Mouse (Mus musculus) CH12.LX (cell line): Measurements from ENCODE around the gene Dync1i1. TPM values are rescaled to one million over a fixed set of nuclear protein-coding genes. Genes with fewer than 3 reads are reported as not detected.

Source experiments
- DNase-seq: peaks from one replicate; pipeline ENCODE4 v3.0.0-alpha.2; 2013; ENCODE audit errors: extremely low read depth
- H3K27ac ChIP-seq: 2 replicates; pipeline ENCODE4 v1.5.1; 2012; ENCODE audit warnings: low read depth, mild to moderate bottlenecking, control low read depth, moderate library complexity; ENCODE audit not compliant: insufficient read depth
- H3K27me3 ChIP-seq: replicated peaks from 2 replicates; pipeline ENCODE3; 2012; ENCODE audit warnings: inconsistent platforms
- H3K36me3 ChIP-seq, 2 experiments: replicated peaks in 1 of 2; 2 replicates each; pipeline versions ENCODE3 to v1.6.1; 2012; ENCODE audit warnings: inconsistent platforms in 1 of 2, low read length in 1 of 2, mild to moderate bottlenecking in 1 of 2, mixed read lengths in 1 of 2, moderate library complexity in 1 of 2; ENCODE audit not compliant: control insufficient read depth in 1 of 2, insufficient read depth in 1 of 2
- H3K4me1 ChIP-seq, 2 experiments: 2 replicates each; pipeline ENCODE4 v1.6.1; 2012; ENCODE audit warnings: inconsistent platforms in 1 of 2, moderate library complexity in 1 of 2; ENCODE audit not compliant: insufficient read depth in 2 of 2, control insufficient read depth in 1 of 2
- H3K4me2 ChIP-seq: 2 replicates; pipeline ENCODE4 v1.6.1; 2012; ENCODE audit warnings: low read depth, mild to moderate bottlenecking, control low read depth; ENCODE audit not compliant: poor library complexity, insufficient read depth, severe bottlenecking
- H3K4me3 ChIP-seq, 3 experiments: fragments of 150-350 bp in 1 of 3; sonication (generic) in 1 of 3; replicated peaks in 1 of 3; 2 replicates each; pipeline versions ENCODE3 to v1.5.1; 2011 to 2012; ENCODE audit warnings: low read depth in 2 of 3, low read length in 2 of 3, mild to moderate bottlenecking in 2 of 3, moderate library complexity in 2 of 3, control low read depth in 1 of 3, improper control_type of control experiment in 1 of 3, inconsistent platforms in 1 of 3, mixed read lengths in 1 of 3; ENCODE audit not compliant: poor library complexity in 1 of 3
- H3K79me2 ChIP-seq: replicated peaks from 2 replicates; pipeline ENCODE4 v1.6.1; 2012; ENCODE audit warnings: mild to moderate bottlenecking, moderate library complexity; ENCODE audit not compliant: control insufficient read depth, poor library complexity, insufficient read depth, severe bottlenecking; ENCODE audit errors: extremely low read depth
- H3K9ac ChIP-seq: 2 replicates; pipeline ENCODE4 v1.6.1; 2012; ENCODE audit warnings: low read depth, mild to moderate bottlenecking, control low read depth, moderate library complexity; ENCODE audit not compliant: insufficient read depth
- H3K9me3 ChIP-seq: replicated peaks from 2 replicates; pipeline ENCODE3; 2012; ENCODE audit warnings: low read length, inconsistent platforms, mixed read lengths
- BHLHE40 ChIP-seq: IDR thresholded peaks from 2 replicates; pipeline ENCODE4 v1.6.1; 2011; ENCODE audit warnings: mild to moderate bottlenecking, low read depth, low read length, improper control_type of control experiment
- CHD1 ChIP-seq: IDR thresholded peaks from 2 replicates; pipeline ENCODE4 v1.6.1; 2012; ENCODE audit warnings: low read depth, low read length, improper control_type of control experiment, inconsistent platforms
- CHD2 ChIP-seq: IDR thresholded peaks from 2 replicates; pipeline ENCODE4 v1.6.1; 2011; ENCODE audit warnings: low read length, improper control_type of control experiment
- CTCF ChIP-seq, 2 experiments: IDR thresholded peaks in 1 of 2; conservative IDR thresholded peaks in 1 of 2; 2 replicates each; pipeline ENCODE4 v1.5.1; 2011 to 2012; ENCODE audit warnings: low read depth in 2 of 2, low read length in 2 of 2, improper control_type of control experiment in 1 of 2, inconsistent platforms in 1 of 2, mild to moderate bottlenecking in 1 of 2, moderate library complexity in 1 of 2
- E2F4 ChIP-seq: IDR thresholded peaks from 2 replicates; pipeline ENCODE4 v1.6.1; 2011; ENCODE audit warnings: low read depth, low read length, improper control_type of control experiment; ENCODE audit not compliant: insufficient replicate concordance
- ETS1 ChIP-seq: conservative IDR thresholded peaks from 2 replicates; pipeline ENCODE4 v1.6.1; 2012; ENCODE audit warnings: low read depth, mild to moderate bottlenecking, inconsistent platforms, low read length, improper control_type of control experiment, moderate library complexity
- IRF4 ChIP-seq: IDR thresholded peaks from 2 replicates; pipeline ENCODE4 v1.6.1; 2014; ENCODE audit warnings: low read depth, mild to moderate bottlenecking, inconsistent platforms, low read length, improper control_type of control experiment
- JUND ChIP-seq: conservative IDR thresholded peaks from 2 replicates; pipeline ENCODE4 v1.6.1; 2011; ENCODE audit warnings: low read depth, low read length, improper control_type of control experiment
- MEF2A ChIP-seq: IDR thresholded peaks from 2 replicates; pipeline ENCODE4 v1.6.1; 2014; ENCODE audit warnings: low read depth, mild to moderate bottlenecking, inconsistent platforms, low read length, improper control_type of control experiment, borderline replicate concordance
- NRF1 ChIP-seq: IDR thresholded peaks from 2 replicates; pipeline ENCODE4 v1.6.1; 2014; ENCODE audit warnings: low read depth, mild to moderate bottlenecking, inconsistent platforms, low read length, improper control_type of control experiment, moderate library complexity
- POLR2A ChIP-seq: IDR thresholded peaks from 2 replicates; pipeline ENCODE4 v1.6.1; 2011; ENCODE audit warnings: low read depth, mild to moderate bottlenecking, improper control_type of control experiment, low read length
- POLR2AphosphoS2 ChIP-seq: IDR thresholded peaks from 2 replicates; pipeline ENCODE4 v1.6.1; 2011; ENCODE audit warnings: low read depth, low read length, improper control_type of control experiment
- RAD21 ChIP-seq: IDR thresholded peaks from 2 replicates; pipeline ENCODE4 v1.6.1; 2011; ENCODE audit warnings: low read depth, mild to moderate bottlenecking, low read length, improper control_type of control experiment, moderate library complexity
- UBTF ChIP-seq: IDR thresholded peaks from 2 replicates; pipeline ENCODE4 v1.6.1; 2012; ENCODE audit warnings: low read depth, mild to moderate bottlenecking, inconsistent platforms, low read length, improper control_type of control experiment, moderate library complexity
- USF1 ChIP-seq: IDR thresholded peaks from 2 replicates; pipeline ENCODE4 v1.6.1; 2014; ENCODE audit warnings: low read depth, mild to moderate bottlenecking, inconsistent platforms, low read length, improper control_type of control experiment
- ZKSCAN1 ChIP-seq: IDR thresholded peaks from 2 replicates; pipeline ENCODE4 v1.6.1; 2012; ENCODE audit warnings: low read depth, inconsistent platforms, low read length, improper control_type of control experiment, borderline replicate concordance
- ZMIZ1 ChIP-seq: IDR thresholded peaks from 2 replicates; pipeline ENCODE4 v1.6.1; 2012; ENCODE audit warnings: low read depth, mild to moderate bottlenecking, inconsistent platforms, low read length, improper control_type of control experiment
- dilution Hi-C: fragments of 300-500 bp; cut with MboI; formaldehyde crosslinking; loops from 2 replicates; pipeline ENCODE4 v1.14.3; 2020; ENCODE audit warnings: low sequenced_read_pairs; ENCODE audit not compliant: extremely low pct_unique_long_range_greater_than_20kb, extremely low pct_ligation_motif_present
- in situ Hi-C: fragments of 300-500 bp; cut with MboI; formaldehyde crosslinking; loops from 3 replicates; pipeline ENCODE4 v1.14.3; 2019; ENCODE audit warnings: low sequenced_read_pairs, low pct_ligation_motif_present, low pct_unique_long_range_greater_than_20kb, mixed read lengths
- polyA plus RNA-seq: library from polyadenylated mRNA; unstranded; fragments of >175 nt; gene quantifications from 2 replicates; pipeline ENCODE4 v1.2.1, GENCODE M21; 2012; ENCODE audit warnings: low read depth; ENCODE audit not compliant: insufficient read length
- total RNA-seq, 2 experiments: library from RNA; depleted of rRNA; stranded (reverse); fragments of 300-350 nt in 1 of 2; fragments of >200 nt in 1 of 2; gene quantifications; 2 replicates each; pipeline ENCODE4 v1.2.3; 2012 to 2014

Gene Dync1i1
- total and polyA plus RNA-seq, 3 experiments = not detected

GRCm38 (mm10) chr6:5854048-5854836, 128.8 kb downstream of the Dync1i1 start:
- Histone ChIP-seq H3K4me2 (no peak overlapping the region), H3K79me2 (no peaks in the 10 kb centered on the region), H3K4me3 (no peak overlapping the region), H3K27me3 (no peaks in the 10 kb centered on the region), H3K4me1 (peaks cover 0 to 5% of the 10 kb centered on the region in 2 experiments; a peak in 1 of 4 replicates), H3K36me3 (no peaks in the 10 kb centered on the region), H3K9ac (no peak overlapping the region), H3K9me3 (peaks cover 4% of the 10 kb centered on the region), H3K27ac (no peak overlapping the region)
- TF ChIP-seq ZMIZ1 (no peak), MEF2A (no peak), USF1 (no peak)
- in situ Hi-C loops (no loop called here), dilution Hi-C loops (no loop called here)
- no peak for DNase-seq

GRCm38 (mm10) chr6:5855526-5855925, 130.1 kb downstream of the Dync1i1 start:
- dilution Hi-C loops (no loop called here), in situ Hi-C loops (no loop called here)
- Histone ChIP-seq H3K79me2 (no peaks in the 10 kb centered on the region), H3K4me1 (peaks cover 0 to 5% of the 10 kb centered on the region in 2 experiments; a peak in 1 of 4 replicates), H3K27me3 (no peaks in the 10 kb centered on the region), H3K4me2 (no peak overlapping the region), H3K4me3 (no peak overlapping the region), H3K27ac (no peak overlapping the region), H3K9ac (no peak overlapping the region), H3K9me3 (peaks cover 4% of the 10 kb centered on the region), H3K36me3 (no peaks in the 10 kb centered on the region)
- no peak for DNase-seq
- TF ChIP-seq CHD2 (no peak), JUND (no peak), POLR2A (no peak), CTCF (conservative IDR thresholded peaks at IDR 0.05 in 1 of 2, IDR thresholded peaks at IDR 0.05 in 1 of 2; ENCODE audit: low read depth in 2 of 2, low read length in 2 of 2) (no peak), BHLHE40 (no peak), UBTF (no peak), POLR2AphosphoS2 (no peak), ETS1 (no peak), IRF4 (no peak), ZKSCAN1 (no peak), E2F4 (no peak), NRF1 (no peak), MEF2A (no peak), RAD21 (no peak), CHD1 (no peak)
